Mouse (Mus musculus): ENCODE measurements around the gene Hist1h2br. TPM values are rescaled to one million over a fixed set of nuclear protein-coding genes. Genes with fewer than 3 reads are reported as not detected.
"Not testable (repeated sequence)": the region's sequence is repeated elsewhere in the genome, so short reads cannot be mapped to it uniquely, and the experiment has no call there.

Gene Hist1h2br
- polyA plus RNA-seq, 1 experiment from 2014 or later, result 36.6 TPM

- ATAC-seq; CTCF ChIA-PET; H3K27me3 ChIP-seq; in situ Hi-C loops (cut with MboI; ENCODE audit: low pct_unique_long_range_greater_than_20kb); DNase-seq (ENCODE audit: low read depth, low spot score); POLR2A ChIA-PET: not testable (repeated sequence)
Observed at GRCm38 (mm10) chr13:21812092-21812491, 21.5 kb upstream of the Hist1h2br start.

DNA sequence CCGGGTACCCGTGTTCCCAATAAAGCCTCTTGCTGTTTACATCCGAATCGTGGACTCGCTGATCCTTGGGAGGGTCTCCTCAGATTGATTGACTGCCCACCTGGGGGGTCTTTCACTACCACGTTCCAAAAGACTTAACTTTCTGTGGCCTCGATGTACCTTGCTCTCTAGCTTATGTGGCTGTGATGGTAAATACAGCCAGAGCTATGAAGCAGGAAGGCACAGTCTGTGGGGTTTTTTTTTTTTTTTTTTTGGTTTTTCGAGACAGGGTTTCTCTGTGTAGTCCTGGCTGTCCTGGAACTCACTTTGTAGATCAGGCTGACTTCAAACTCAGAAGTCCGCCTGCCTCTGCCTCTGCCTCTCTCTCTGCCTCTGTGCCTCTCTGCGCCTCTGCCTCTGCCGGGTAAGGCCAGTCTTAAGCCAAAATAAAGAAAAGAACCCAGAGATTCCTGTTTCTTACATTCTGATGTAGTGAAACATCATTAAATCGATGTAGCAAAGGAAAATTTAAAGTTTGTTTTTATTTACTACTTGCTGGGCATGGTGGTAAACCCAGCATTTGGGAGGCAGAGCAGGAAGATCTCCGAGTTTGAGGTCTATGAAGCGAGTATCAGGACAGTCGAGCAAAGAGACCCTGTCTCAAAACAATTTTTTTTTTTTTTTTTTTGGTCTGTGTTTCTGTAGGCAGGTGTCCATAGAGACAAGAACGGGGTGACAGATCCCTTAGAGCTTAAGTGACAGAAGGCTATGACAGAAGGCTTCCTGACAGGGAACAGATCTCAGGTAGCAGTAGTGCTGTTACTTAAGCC is 13.3 kb upstream of the Hist1h2br start:
- in situ Hi-C loops (cut with MboI; ENCODE audit: low pct_unique_long_range_greater_than_20kb), result not testable (repeated sequence)

DNA sequence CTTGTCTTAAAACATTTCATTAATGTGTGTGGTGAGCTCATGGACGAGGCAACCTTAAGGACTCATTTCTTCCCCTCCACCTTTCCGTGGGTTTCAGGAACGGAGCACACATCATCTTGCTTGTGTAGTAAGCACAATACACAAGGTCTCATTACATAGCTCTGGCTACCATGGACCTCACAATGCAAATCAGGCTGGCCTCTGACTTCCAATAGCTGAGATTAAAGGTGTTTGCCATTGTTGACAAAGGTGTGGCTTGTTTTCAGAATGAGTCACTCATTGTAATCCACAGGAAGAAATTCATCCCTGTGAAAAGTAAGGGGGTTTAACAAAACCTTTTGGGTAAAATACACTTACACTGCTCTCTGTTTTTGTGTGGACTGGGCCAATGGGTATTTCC is 5.0 kb upstream of the Hist1h2br start:
- ChIA-PET CTCF (no interaction called here), POLR2A (no interaction called here)
- ATAC-seq (no peak), DNase-seq (ENCODE audit: low read depth, low spot score) (no peak)
- no peaks in the 10 kb centered on the region for H3K27me3 ChIP-seq
- TF ChIP-seq CTCF (IDR thresholded peaks at IDR 0.05), result no peak
- in situ Hi-C loops (cut with MboI; ENCODE audit: low pct_unique_long_range_greater_than_20kb), result no loop called here

More for the DNA sequence above, 13.3 kb upstream of the Hist1h2br start:
- POLR2A ChIA-PET; H3K27me3 ChIP-seq; ATAC-seq; DNase-seq (ENCODE audit: low read depth, low spot score); CTCF ChIA-PET: not testable (repeated sequence)

GRCm38 (mm10) chr13:21830344-21830743 is 3.2 kb upstream of the Hist1h2br start:
- TF ChIP-seq CTCF (IDR thresholded peaks at IDR 0.05), result no peak
- CTCF ChIA-PET, result no interaction called here
- no peaks in the 10 kb centered on the region for H3K27me3 ChIP-seq
- ATAC-seq (no peak), DNase-seq (ENCODE audit: low read depth, low spot score) (no peak)
- in situ Hi-C loops (cut with MboI; ENCODE audit: low pct_unique_long_range_greater_than_20kb), result no loop called here
- POLR2A ChIA-PET, result no interaction called here

DNA sequence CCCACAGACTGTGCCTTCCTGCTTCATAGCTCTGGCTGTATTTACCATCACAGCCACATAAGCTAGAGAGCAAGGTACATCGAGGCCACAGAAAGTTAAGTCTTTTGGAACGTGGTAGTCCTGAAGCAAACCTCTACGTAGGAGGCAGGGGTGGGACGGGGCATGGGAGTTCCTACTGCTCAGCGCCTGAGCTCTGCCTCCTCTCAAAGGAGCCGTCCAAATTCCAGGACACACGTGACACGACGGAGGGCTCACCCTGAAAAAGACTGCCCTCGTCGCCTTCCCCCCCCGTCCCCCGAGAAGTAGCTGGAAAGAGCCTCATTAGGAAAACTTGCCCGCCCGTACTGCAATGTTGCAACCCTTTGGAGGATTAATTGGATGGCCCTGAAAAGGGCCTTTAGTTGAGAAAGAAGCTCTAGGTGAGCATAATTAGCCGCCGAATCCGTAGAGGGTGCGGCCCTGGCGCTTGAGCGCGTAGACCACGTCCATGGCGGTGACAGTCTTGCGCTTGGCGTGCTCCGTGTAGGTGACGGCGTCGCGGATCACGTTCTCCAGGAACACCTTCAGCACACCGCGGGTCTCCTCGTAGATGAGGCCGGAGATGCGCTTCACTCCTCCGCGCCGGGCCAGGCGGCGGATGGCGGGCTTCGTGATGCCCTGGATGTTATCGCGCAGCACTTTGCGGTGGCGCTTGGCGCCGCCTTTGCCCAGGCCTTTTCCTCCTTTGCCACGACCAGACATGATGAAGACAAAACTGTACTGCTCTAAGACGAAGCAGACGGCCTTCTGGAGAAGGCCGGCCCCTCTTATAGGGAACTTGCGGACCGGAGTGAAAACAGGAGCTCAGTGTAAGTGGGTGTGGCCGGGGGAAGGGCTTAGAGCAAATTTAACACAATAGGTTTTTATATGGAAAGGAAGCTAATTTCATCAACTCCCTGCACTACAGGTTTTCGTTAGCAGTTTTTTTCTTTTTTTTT is 1.8 kb upstream of the Hist1h2br start, which contains the start of gene Hist1h4n:
Gene Hist1h4n (minus strand): TSS at position 779 of the 977 bp plus-strand sequence.
- in situ Hi-C loops (cut with MboI; ENCODE audit: low pct_unique_long_range_greater_than_20kb); DNase-seq (ENCODE audit: low read depth, low spot score); POLR2A ChIA-PET; CTCF ChIA-PET; H3K27me3 ChIP-seq: not testable (repeated sequence)
- peak; percentile 44 for ATAC-seq

DNA sequence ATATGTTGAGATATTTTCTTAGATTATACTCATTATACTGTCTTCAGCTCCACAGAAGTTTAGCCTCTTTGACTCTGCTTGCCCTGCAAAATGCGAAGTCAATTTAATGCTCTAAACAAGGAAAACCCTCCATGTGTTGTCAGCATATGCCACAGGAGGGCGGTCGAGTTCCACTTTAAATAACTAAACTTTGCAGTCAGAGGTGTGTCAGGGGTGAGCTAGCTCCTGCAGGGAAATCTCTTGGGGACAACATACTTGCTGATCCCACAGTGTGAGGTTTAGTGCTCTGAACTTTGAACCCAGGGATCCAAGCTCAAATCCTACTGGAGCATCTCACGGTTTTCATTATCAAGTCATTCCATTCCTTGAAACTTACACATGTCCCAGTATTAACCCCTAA is 7.0 kb downstream of the Hist1h2br start:
- CTCF ChIA-PET; DNase-seq (ENCODE audit: low read depth, low spot score); POLR2A ChIA-PET; in situ Hi-C loops (cut with MboI; ENCODE audit: low pct_unique_long_range_greater_than_20kb); H3K27me3 ChIP-seq: not testable (repeated sequence)
- peak; percentile 81 for ATAC-seq

DNA sequence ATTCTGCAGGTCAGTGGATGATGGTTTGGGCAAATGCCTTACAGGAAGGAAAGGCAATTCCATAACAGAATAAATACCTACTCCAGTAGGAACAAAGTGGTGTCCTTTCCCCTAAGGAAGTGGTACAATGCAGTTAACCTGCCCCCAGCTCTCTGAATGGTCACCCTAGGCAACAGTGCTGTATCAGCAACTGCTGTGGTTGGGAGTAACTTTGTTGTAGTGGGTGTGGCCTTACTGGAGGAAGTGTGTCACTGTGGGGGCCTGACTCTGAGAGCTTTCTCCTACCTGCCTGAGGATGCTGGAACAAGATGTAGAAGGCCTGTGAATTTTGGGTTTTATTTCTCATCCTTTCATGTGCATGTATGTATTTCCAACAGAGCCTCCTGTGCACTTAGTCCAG is 12.8 kb downstream of the Hist1h2br start:
- DNase-seq (ENCODE audit: low read depth, low spot score); in situ Hi-C loops (cut with MboI; ENCODE audit: low pct_unique_long_range_greater_than_20kb); POLR2A ChIA-PET; CTCF ChIA-PET; H3K27me3 ChIP-seq; ATAC-seq: not testable (repeated sequence)

- TF ChIP-seq CTCF (IDR thresholded peaks at IDR 0.05), result no peak
- POLR2A ChIA-PET, result no interaction called here
- no peaks in the 10 kb centered on the region for H3K27me3 ChIP-seq
- ATAC-seq, result no peak
- no peak for DNase-seq (ENCODE audit: low read depth, low spot score)
- in situ Hi-C loops (cut with MboI; ENCODE audit: low pct_unique_long_range_greater_than_20kb), result no loop called here
- CTCF ChIA-PET, result no interaction called here
Observed at GRCm38 (mm10) chr13:21847883-21848282, 14.3 kb downstream of the Hist1h2br start.

DNA sequence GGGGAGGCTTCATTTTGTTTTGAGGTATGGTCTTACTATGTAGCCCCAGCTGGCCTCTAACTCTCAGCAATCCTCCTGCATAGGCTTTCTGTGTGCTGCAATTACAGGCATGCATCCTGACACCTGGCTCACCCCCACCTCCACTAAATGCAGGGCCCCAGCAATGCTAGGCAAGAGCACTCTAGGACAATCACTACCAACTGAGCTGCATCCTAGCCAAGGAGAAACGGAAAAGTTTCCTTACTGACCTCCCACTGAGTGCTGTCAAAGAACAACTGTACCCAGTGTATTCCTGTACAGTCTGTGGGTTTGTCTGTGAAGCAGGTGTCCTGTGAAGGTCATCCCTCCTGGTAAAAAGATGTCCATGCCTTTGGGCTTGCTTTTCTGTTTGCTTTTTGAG is 17.2 kb downstream of the Hist1h2br start:
- ATAC-seq; POLR2A ChIA-PET; DNase-seq (ENCODE audit: low read depth, low spot score); H3K27me3 ChIP-seq; CTCF ChIA-PET: not testable (repeated sequence)
- in situ Hi-C loops (cut with MboI; ENCODE audit: low pct_unique_long_range_greater_than_20kb), result loop anchor here (25.0 kb wide), 1 partner anchor 1562 kb away; the partner anchor contains the start of gene Abt1

DNA sequence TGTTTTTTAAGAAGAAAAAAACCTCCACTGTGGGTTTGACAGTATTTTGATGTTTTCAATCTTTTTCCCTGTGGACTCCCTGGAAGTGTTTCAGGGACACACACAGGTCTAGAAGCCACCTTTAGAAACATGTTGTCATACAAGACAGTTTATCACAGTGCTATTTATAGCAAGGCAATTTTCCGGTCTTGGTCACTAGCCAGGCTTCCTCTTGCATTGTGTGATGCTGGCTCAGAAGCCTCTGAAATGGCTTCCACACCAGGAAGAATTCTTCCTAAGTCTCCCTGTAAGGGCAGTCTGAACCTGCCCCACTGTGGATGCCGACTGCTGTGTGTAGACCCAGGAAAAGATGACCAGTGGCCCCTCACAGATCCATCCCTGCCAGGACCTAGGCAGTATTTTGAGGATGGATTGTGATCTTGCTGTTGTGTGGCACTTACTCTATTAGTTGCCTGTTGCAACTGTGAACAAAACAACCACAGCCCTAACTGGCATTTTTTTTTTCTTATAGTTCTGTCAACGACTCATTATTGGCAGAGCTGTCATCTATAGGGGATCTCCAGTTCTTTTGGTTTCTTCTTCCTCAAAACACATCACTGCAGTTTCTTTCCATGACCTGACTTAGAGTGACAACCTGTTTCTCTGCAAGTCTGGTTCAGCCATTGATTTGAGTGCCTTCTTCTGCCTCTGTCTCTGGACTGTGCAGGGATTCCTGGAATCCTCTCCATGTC is 18.8 kb downstream of the Hist1h2br start:
- ATAC-seq (no peak), DNase-seq (ENCODE audit: low read depth, low spot score) (no peak)
- H3K27me3 ChIP-seq, result no peaks in the 10 kb centered on the region
- in situ Hi-C loops (cut with MboI; ENCODE audit: low pct_unique_long_range_greater_than_20kb), result loop anchor here (25.0 kb wide), 1 partner anchor 1560 kb away; the partner anchor contains the start of gene Abt1
- CTCF ChIA-PET, result no interaction called here
- POLR2A ChIA-PET, result interaction anchor here (0.7 kb wide), 1 partner anchor 1731 kb away, joined by 3 read pairs; no protein-coding TSS in a partner anchor
- no peak for TF ChIP-seq CTCF (IDR thresholded peaks at IDR 0.05)

All from Patski (cell line).